Mouse (Mus musculus): ENCODE results near the gene Ttc5. TPM values are rescaled to one million over a fixed set of nuclear protein-coding genes. Genes with fewer than 3 reads are reported as not detected.
"Not testable (repeated sequence)": the region's sequence is repeated elsewhere in the genome, so short reads cannot be mapped to it uniquely, and the experiment has no call there.

Ttc5 gene
- 59.4 and 63.3 TPM in 2 replicates for polyA plus RNA-seq (2012; rRNA removed)

GRCm38 (mm10) chr14:50785251-50785637 is at the start of gene Ttc5:
Ttc5 (minus strand) TSS chr14:50785519.
- Histone ChIP-seq H3K4me3 (ENCODE audit: insufficient read depth, low read length) (peak within 1 kb of the TSS; percentile 91), H3K27ac (ENCODE audit: insufficient read depth, low read length) (0 out of 2 replicates have a peak within 1 kb of the TSS, but pooled peaks have one; percentile 36), H3K4me1 (ENCODE audit: control insufficient read depth, insufficient read depth, low read length) (no peaks in the 10 kb centered on the region; the same call in 1 of the 2 replicates)
- peak; percentile 73 for TF ChIP-seq CTCF (IDR thresholded peaks at IDR 0.05; ENCODE audit: extremely low read depth, insufficient read depth, low read length)
- TF ChIP-seq POLR2A (IDR thresholded peaks at IDR 0.05; ENCODE audit: extremely low read depth, insufficient read depth, low read length) = peak; percentile 78

GRCm38 (mm10) chr14:50834435-50834834 is 49.1 kb upstream of the Ttc5 start:
- TF ChIP-seq CTCF (IDR thresholded peaks at IDR 0.05; ENCODE audit: extremely low read depth, insufficient read depth, low read length) (no peak), POLR2A (IDR thresholded peaks at IDR 0.05; ENCODE audit: extremely low read depth, insufficient read depth, low read length) (no peak)
- no peak overlapping the region for H3K4me3 ChIP-seq (ENCODE audit: insufficient read depth, low read length)
- no peaks in the 10 kb centered on the region for H3K4me1 ChIP-seq (ENCODE audit: control insufficient read depth, insufficient read depth, low read length)
- no peak overlapping the region for H3K27ac ChIP-seq (ENCODE audit: insufficient read depth, low read length)

GRCm38 (mm10) chr14:50833964-50834363 is 48.6 kb upstream of the Ttc5 start:
- H3K27ac ChIP-seq (ENCODE audit: insufficient read depth, low read length) = no peak overlapping the region
- H3K4me3 ChIP-seq (ENCODE audit: insufficient read depth, low read length) = no peak overlapping the region
- TF ChIP-seq CTCF (IDR thresholded peaks at IDR 0.05; ENCODE audit: extremely low read depth, insufficient read depth, low read length) = no peak
- no peak for TF ChIP-seq POLR2A (IDR thresholded peaks at IDR 0.05; ENCODE audit: extremely low read depth, insufficient read depth, low read length)
- H3K4me1 ChIP-seq (ENCODE audit: control insufficient read depth, insufficient read depth, low read length) = no peaks in the 10 kb centered on the region

GRCm38 (mm10) chr14:50829878-50830277 is 44.6 kb upstream of the Ttc5 start:
- TF ChIP-seq CTCF (IDR thresholded peaks at IDR 0.05; ENCODE audit: extremely low read depth, insufficient read depth, low read length) (no peak), POLR2A (IDR thresholded peaks at IDR 0.05; ENCODE audit: extremely low read depth, insufficient read depth, low read length) (no peak)
- H3K4me1 ChIP-seq (ENCODE audit: control insufficient read depth, insufficient read depth, low read length) = no peaks in the 10 kb centered on the region

GRCm38 (mm10) chr14:50826579-50826978 is 41.3 kb upstream of the Ttc5 start:
- TF ChIP-seq CTCF (IDR thresholded peaks at IDR 0.05; ENCODE audit: extremely low read depth, insufficient read depth, low read length) = no peak
- TF ChIP-seq POLR2A (IDR thresholded peaks at IDR 0.05; ENCODE audit: extremely low read depth, insufficient read depth, low read length) = no peak
- Histone ChIP-seq H3K4me3 (ENCODE audit: insufficient read depth, low read length) (no peak overlapping the region), H3K27ac (ENCODE audit: insufficient read depth, low read length) (no peak overlapping the region), H3K4me1 (ENCODE audit: control insufficient read depth, insufficient read depth, low read length) (no peaks in the 10 kb centered on the region)

More at GRCm38 (mm10) chr14:50829878-50830277, 44.6 kb upstream of the Ttc5 start:
- no peak overlapping the region for H3K4me3 ChIP-seq (ENCODE audit: insufficient read depth, low read length)
- H3K27ac ChIP-seq (ENCODE audit: insufficient read depth, low read length) = no peak overlapping the region

GRCm38 (mm10) chr14:50824219-50824618 is 38.9 kb upstream of the Ttc5 start:
- Histone ChIP-seq H3K4me3 (ENCODE audit: insufficient read depth, low read length) (no peak overlapping the region), H3K27ac (ENCODE audit: insufficient read depth, low read length) (no peak overlapping the region), H3K4me1 (ENCODE audit: control insufficient read depth, insufficient read depth, low read length) (no peaks in the 10 kb centered on the region)
- no peak for TF ChIP-seq POLR2A (IDR thresholded peaks at IDR 0.05; ENCODE audit: extremely low read depth, insufficient read depth, low read length)
- TF ChIP-seq CTCF (IDR thresholded peaks at IDR 0.05; ENCODE audit: extremely low read depth, insufficient read depth, low read length) = no peak

- Histone ChIP-seq H3K4me1 (ENCODE audit: control insufficient read depth, insufficient read depth, low read length) (no peaks in the 10 kb centered on the region), H3K4me3 (ENCODE audit: insufficient read depth, low read length) (no peak overlapping the region), H3K27ac (ENCODE audit: insufficient read depth, low read length) (no peak overlapping the region)
- TF ChIP-seq POLR2A (IDR thresholded peaks at IDR 0.05; ENCODE audit: extremely low read depth, insufficient read depth, low read length) (no peak), CTCF (IDR thresholded peaks at IDR 0.05; ENCODE audit: extremely low read depth, insufficient read depth, low read length) (no peak)
Measured at GRCm38 (mm10) chr14:50823240-50823639, 37.9 kb upstream of the Ttc5 start.

GRCm38 (mm10) chr14:50813060-50813459 is 27.7 kb upstream of the Ttc5 start:
- H3K27ac ChIP-seq (ENCODE audit: insufficient read depth, low read length) = no peak overlapping the region
- no peak overlapping the region for H3K4me3 ChIP-seq (ENCODE audit: insufficient read depth, low read length)
- TF ChIP-seq POLR2A (IDR thresholded peaks at IDR 0.05; ENCODE audit: extremely low read depth, insufficient read depth, low read length) = no peak
- TF ChIP-seq CTCF (IDR thresholded peaks at IDR 0.05; ENCODE audit: extremely low read depth, insufficient read depth, low read length) = no peak

GRCm38 (mm10) chr14:50807487-50808072 is 22.3 kb upstream of the Ttc5 start, which contains the start of the genes Ccnb1ip1 and Parp2:
Ccnb1ip1 (minus strand) TSS chr14:50807732.
Parp2 (plus strand) TSS chr14:50807841.
- Histone ChIP-seq H3K4me3 (ENCODE audit: insufficient read depth, low read length) (peak within 1 kb of the TSS; percentile 56), H3K4me1 (ENCODE audit: control insufficient read depth, insufficient read depth, low read length) (no peaks in the 10 kb centered on the region), H3K27ac (ENCODE audit: insufficient read depth, low read length) (no peak within 1 kb of the TSS)
- TF ChIP-seq POLR2A (IDR thresholded peaks at IDR 0.05; ENCODE audit: extremely low read depth, insufficient read depth, low read length) = peak; percentile 83
- no peak for TF ChIP-seq CTCF (IDR thresholded peaks at IDR 0.05; ENCODE audit: extremely low read depth, insufficient read depth, low read length)

More at GRCm38 (mm10) chr14:50813060-50813459, 27.7 kb upstream of the Ttc5 start:
- H3K4me1 ChIP-seq (ENCODE audit: control insufficient read depth, insufficient read depth, low read length) = no peaks in the 10 kb centered on the region

- not testable (repeated sequence) for H3K4me3 ChIP-seq (ENCODE audit: insufficient read depth, low read length); H3K27ac ChIP-seq (ENCODE audit: insufficient read depth, low read length); H3K4me1 ChIP-seq (ENCODE audit: control insufficient read depth, insufficient read depth, low read length)
Measured at GRCm38 (mm10) chr14:50806469-50806868, 21.1 kb upstream of the Ttc5 start.

Measured in cortical plate, adult 2 months (tissue).